Mouse (Mus musculus) retina, embryonic 14.5 days (tissue): Measurements from ENCODE around the gene 1810010D01Rik.

Experiments used
- DNase-seq: peaks from one replicate; pipeline ENCODE4 v3.0.0-alpha.2; 2015; ENCODE audit warnings: low spot score

The 1810010D01Rik gene

GRCm38 (mm10) chr7:145211680-145212659, 4.1 kb upstream of the 1810010D01Rik start:
- peak; percentile 60 for DNase-seq

- no peak for DNase-seq
These were observed 2.7 kb upstream of the 1810010D01Rik start for GRCm38 (mm10) chr7:145210477-145211070.

DNA sequence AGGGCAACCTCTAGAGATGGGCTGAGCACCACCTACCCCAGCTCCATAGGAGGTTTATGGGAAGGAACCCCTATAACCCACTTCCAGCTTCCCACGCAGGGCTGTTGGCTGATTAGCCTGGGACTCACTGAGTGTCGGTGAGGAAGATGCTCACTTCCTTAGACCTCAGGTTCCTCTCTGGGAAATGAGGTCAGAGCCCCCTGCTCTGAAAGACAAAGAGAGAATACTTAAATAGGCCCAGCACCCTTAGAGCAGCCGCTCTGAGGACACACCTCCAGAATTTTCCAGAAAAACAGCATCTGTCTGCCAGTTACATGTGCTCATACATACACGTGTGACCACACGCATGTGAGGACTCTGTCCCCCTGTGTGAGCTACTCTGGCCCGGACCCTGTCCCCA, 1.1 kb downstream of the 1810010D01Rik start:
- DNase-seq, result no peak

DNA sequence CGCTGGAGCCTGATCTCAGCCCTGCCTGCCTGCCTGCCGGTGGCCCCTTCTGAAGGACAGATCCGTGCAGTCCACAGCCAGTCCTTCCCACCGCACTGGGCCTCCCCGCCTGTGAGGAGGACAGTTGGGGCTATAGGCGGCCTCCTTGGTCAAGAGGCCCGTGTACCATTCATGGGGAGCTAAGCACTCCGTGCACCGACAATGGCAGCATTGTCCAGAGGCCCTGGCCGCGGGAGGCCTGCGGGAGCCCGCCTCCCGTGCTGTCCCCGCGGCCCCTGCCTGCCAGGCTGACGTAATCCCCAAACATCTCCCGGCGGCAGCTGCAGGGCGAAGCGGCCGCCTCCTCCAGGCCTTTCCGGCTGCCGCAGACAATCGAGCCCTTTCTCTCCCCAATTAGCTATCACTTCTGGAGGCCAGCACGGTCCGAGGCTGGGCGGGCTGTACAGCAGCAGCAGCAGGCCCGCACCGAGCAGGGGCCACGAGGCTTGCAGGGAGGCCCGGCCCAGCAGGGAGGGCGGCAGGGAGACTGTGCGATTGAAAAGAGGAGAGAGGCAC, 1.8 kb downstream of the 1810010D01Rik start:
- DNase-seq, result peak; percentile 94

DNA sequence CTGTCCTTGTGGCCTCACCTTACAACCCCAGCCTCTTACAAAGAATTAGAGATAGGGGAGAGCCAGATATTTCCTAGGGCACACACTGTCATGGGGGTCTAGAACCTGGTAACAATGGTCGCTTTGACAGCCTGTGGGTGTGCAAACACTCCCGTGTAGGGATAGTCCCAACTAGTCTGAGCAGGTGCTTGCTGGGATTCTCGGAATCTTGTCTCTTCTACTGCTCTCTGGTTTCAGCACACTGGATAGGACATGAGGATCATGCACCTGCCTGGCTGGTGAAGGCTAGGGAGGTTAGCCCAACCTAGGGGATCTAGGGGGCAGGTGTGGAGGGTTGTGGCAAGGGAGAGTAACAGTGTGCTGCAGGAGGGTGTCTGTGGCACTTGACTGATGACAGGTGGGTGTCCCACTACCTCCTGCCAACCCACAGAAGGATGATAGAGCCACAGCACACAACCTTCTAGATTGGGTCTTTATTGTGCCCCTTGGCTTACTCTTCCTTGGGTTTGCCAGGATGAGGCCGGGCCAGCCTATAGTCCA, 2.5 kb downstream of the 1810010D01Rik start:
- DNase-seq, result no peak

- no peak for DNase-seq
These were observed 8.2 kb downstream of the 1810010D01Rik start for GRCm38 (mm10) chr7:145199711-145200110.

DNA sequence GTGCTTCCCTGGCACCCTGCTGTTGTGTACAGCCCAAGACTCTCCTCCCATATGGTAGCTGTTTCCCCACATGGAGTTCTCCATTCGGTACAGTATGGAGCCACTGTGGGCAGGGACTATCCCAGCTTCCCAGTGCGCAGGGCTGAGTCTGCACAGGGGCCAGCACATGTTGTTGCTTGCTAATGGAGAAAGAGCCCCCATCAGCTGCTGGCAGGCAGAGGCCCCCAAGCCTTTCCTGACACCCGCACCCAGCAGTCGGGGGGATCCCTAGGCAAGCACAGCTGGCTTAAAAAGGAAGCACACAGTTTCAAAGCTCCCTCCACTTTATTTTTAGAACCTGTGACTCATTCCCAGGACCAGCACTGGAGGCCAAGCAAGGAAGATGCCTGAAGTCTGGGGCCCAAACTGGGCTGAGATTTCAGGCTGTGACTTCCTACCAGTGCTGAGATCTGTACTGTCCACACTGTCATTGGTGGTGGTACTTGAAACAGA, 9.7 kb downstream of the 1810010D01Rik start:
- no peak for DNase-seq

DNA sequence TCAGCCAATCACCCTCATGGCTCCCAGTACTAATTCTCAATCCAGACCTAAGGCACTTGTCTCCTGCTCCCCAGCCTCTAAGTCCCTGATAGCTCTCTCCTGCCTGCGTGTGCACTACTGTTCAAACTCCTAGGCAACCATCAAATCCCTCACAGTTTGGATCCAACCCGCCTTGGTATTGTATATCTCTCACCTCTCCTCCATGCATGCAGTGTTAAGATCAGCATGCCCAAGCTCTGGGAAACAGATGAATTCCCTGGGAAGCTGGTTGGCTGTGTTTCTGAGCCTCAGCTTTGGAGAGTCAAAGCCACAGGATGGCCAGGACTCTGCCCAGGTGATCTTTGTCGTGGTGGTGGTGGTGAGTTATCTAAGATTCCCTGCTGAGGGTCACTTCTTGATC, 10.2 kb downstream of the 1810010D01Rik start:
- DNase-seq, result no peak

DNA sequence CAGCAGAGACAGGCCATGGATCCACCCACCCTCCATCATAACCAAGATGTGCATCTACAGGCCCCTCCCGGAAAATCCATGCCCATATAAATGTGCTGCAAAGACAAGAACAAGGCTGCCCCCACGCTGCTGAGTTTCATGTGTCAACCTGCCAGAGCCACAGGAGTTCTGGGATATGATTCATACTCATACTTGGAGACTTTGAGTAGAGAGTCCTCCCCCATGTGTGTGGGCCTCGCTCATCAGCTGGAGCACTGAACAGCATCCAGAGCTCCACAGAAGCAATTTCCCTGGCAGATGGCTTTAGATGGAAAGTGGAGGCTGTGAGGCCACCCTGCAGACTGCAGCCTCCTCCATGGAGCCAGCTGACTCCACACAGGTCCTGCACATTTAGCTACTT, 10.9 kb downstream of the 1810010D01Rik start:
- DNase-seq, result no peak

DNA sequence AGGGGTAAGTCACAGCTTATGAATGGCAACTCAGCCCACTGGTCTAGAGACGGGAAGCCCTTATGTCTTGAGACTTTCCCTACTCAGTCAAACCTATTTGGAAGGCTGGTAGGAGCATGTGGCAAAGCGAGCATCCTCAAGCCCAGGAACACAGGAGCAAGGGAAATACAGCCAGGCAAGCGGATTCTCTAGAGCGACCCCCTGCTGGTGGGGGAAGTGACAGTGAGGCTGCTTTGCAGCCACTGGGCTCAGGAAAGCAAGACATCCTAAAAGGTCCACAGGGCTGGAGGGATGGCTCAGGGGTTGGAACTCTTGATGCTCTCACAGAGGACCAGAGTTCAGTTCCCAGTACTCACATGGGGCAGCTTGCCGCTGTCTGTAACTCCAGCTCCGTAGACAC, 11.6 kb downstream of the 1810010D01Rik start:
- DNase-seq, result no peak

- DNase-seq, result no peak
These were observed 12.6 kb downstream of the 1810010D01Rik start for GRCm38 (mm10) chr7:145195186-145195927.

GRCm38 (mm10) chr7:145194455-145195161, 13.3 kb downstream of the 1810010D01Rik start:
- no peak for DNase-seq

GRCm38 (mm10) chr7:145192836-145193235, 15.1 kb downstream of the 1810010D01Rik start:
- no peak for DNase-seq

GRCm38 (mm10) chr7:145190520-145190919, 17.4 kb downstream of the 1810010D01Rik start:
- DNase-seq, result no peak

- DNase-seq, result no peak
These were observed 18.6 kb downstream of the 1810010D01Rik start for GRCm38 (mm10) chr7:145189342-145189741.

- DNase-seq, result no peak
These were observed 20.1 kb downstream of the 1810010D01Rik start for GRCm38 (mm10) chr7:145187802-145188201.

GRCm38 (mm10) chr7:145182388-145182787, 25.5 kb downstream of the 1810010D01Rik start:
- DNase-seq, result no peak

DNA sequence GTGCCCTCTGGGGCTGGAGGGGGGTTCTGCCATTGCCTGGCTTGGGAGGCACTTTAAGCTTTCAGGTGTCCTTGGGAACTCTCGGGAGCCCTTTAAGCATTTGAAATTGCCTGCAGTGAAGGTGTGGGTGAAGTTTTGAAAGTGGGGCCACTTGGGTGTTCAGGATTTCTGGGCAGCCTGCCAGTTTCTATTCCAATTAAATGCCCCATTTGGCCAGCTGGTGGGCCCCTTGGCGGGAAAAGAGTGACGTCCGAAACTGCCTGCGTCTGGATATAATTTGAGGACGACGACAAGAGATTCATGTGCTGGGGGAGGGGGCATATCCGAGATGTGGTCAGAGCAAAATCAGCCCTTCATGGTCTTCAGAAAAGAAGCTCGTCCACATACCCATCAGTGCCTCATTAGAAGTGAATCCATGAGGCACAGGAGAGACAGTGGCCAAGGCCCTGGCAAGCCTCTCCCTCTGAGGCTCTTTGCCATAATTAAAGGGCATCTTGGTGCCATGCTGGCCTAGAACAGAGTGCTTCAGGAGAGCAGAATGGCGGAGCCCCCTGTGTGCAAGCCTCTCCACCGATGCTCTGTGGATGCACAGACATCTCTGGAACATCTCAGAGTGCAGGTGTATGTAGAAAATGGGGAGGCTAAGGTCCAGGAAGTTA, 26.4 kb downstream of the 1810010D01Rik start:
- no peak for DNase-seq

DNA sequence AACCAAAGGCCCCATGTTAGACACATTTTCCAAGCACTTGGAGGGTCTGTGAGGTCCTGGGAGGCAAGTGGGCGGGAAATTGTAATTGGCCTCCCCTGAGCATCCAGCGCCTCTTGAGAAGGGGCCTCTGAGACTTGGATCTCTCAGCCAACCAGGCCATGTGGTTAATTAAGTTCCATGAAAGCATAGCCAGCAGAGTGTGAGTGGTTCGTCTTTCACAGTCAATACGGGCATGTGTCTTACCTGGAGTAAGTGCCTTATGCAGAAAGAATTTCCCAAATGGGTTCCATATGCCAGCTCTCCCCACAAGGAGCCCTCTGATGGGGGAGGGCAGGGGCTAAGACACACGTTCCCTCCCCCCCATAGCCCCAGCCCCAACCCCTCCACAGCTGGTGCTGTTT, 28.2 kb downstream of the 1810010D01Rik start:
- DNase-seq, result no peak

DNA sequence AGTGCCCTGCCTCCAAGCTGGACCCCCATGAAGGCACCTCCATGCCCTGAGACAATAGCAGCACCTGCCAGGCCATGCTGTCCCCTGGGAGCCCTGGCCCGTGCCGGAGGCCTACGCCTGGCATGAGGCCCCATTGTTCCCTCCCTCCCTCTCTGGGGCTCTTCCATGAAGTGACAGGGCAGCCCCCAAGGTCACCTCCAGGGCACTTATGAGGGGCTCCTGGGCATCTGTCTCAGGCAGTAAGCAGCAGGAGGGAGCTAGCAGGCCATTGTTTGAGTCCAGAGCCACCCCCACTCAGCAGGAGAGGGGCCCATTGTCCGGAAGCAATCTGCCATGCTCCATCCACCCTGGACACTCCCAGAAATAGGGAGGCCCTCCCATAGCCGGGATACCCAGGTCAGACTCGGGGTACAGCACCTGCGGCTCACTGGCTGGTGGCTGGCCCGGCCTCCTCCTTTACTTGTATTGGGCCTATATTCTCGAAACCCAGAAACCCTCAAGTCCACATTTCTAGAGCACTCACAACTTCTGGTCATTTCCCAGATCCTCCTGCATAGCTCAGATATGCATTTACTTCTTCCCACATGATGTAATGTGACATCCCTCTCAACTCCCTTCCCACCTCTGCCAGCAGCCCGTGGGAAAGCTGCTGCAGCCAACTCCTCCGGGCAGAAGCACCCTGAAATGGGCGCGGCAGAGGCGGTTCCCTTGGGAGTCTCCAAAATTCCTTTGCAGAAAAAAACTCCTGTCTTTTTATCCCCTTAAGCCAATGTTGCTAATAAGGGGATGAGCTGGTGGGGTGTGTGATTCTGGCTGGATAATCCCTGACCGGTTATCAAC, 30.9 kb downstream of the 1810010D01Rik start:
- DNase-seq, result peak; percentile 76
